Mouse (Mus musculus) stomach, embryonic 14.5 days (tissue): ENCODE results near the gene Rab13. TPM values are rescaled to one million over a fixed set of nuclear protein-coding genes. Genes with fewer than 3 reads are reported as not detected.
A peak's percentile ranks its signal among the peaks of the same experiment; 100 is the strongest.

Experiments
- ATAC-seq: fragments of 200-750 bp; cut with Nextera tagmentation; 2 replicates; pipeline ENCODE4 v1.8.0; 2017; ENCODE audit warnings: low read depth, moderate TSS enrichment; ENCODE audit not compliant: insufficient number of reproducible peaks, insufficient read depth, low FRiP score
- H3K27ac ChIP-seq: fragments of 300-500 bp; sonication (generic); 2 replicates; pipeline ENCODE4 v1.5.1; 2014; ENCODE audit warnings: mild to moderate bottlenecking, low read length, moderate library complexity, mixed read lengths
- H3K27me3 ChIP-seq: fragments of 300-500 bp; sonication (generic); 2 replicates; pipeline ENCODE4 v1.6.1; 2014; ENCODE audit warnings: low read length, control low read depth, mixed read lengths; ENCODE audit not compliant: control insufficient read depth, insufficient read depth
- H3K36me3 ChIP-seq: fragments of 300-500 bp; sonication (generic); 2 replicates; pipeline ENCODE4 v1.6.1; 2014; ENCODE audit warnings: mild to moderate bottlenecking, control low read depth, low read length, moderate library complexity, mixed read lengths; ENCODE audit not compliant: control insufficient read depth, insufficient read depth
- H3K4me1 ChIP-seq: fragments of 300-500 bp; sonication (generic); 2 replicates; pipeline ENCODE4 v1.6.1; 2014; ENCODE audit warnings: low read length, control low read depth, mixed read lengths; ENCODE audit not compliant: control insufficient read depth, insufficient read depth
- H3K4me2 ChIP-seq: fragments of 300-500 bp; sonication (generic); replicated peaks from 2 replicates; pipeline ENCODE4 v1.6.1; 2014; ENCODE audit warnings: low read depth, low read length, control low read depth
- H3K4me3 ChIP-seq: fragments of 300-500 bp; sonication (generic); 2 replicates; pipeline ENCODE4 v1.5.1; 2014; ENCODE audit warnings: low read depth, low read length, control low read depth
- H3K9ac ChIP-seq: fragments of 300-500 bp; sonication (generic); replicated peaks from 2 replicates; pipeline ENCODE4 v1.6.1; 2014; ENCODE audit warnings: low read depth, mild to moderate bottlenecking, control low read depth, low read length, moderate library complexity, mixed read lengths
- H3K9me3 ChIP-seq: fragments of 300-500 bp; sonication (generic); 2 replicates; pipeline ENCODE4 v1.6.1; 2016; ENCODE audit warnings: low read depth, low read length, control low read depth; ENCODE audit not compliant: control insufficient read depth
- WGBS: fragments of 180-500 bp; shearing (Covaris S2); extraction: QIAGEN DNeasy Blood & Tissue Kit; methylation state at CpG from one replicate; pipeline ENCODE4 v1.1.7; 2014; 5-methylcytosine and 5-hydroxymethylcytosine counted together
- polyA plus RNA-seq: library from polyadenylated mRNA; unstranded; fragments of >200 nt; fragmentation: Nextera tagmentation; extraction: Ambion mirVana; gene quantifications from 2 replicates; pipeline ENCODE4 v1.2.1, GENCODE M21; 2014

The Rab13 gene
- polyA plus RNA-seq, 1 experiment from 2014 or later = 17.7 TPM

DNA sequence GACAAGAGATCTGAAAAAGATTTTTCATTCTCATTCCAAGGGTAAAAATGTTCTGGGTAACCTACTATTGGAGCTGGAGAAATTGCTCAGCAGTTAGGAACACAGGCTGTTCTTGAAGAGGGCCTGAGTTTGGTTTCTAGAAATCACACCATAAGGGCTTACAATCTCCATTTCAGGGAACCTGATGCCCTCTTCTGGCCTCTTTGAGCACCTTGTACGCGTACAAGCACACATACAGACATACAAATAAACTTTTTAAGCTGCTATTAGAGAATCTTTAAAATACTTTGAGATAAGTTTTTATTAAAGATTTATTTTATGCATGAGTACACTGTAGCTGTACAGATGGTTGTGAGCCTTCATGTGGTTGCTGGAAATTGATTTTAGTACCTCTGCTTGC is 8.9 kb upstream of the Rab13 start:
- no peak overlapping the region for H3K27ac ChIP-seq
- WGBS = 92% methylated on average over 2 of the region's 2 CpGs
- no peak overlapping the region for H3K4me2 ChIP-seq
- H3K27me3 ChIP-seq = no peaks in the 10 kb centered on the region
- H3K36me3 ChIP-seq = peaks cover 14% of the 10 kb centered on the region
- no peaks in the 10 kb centered on the region for H3K4me1 ChIP-seq
- ATAC-seq = no peak
- no peak overlapping the region for H3K4me3 ChIP-seq
- no peak overlapping the region for H3K9ac ChIP-seq
- H3K9me3 ChIP-seq = no peaks in the 10 kb centered on the region

DNA sequence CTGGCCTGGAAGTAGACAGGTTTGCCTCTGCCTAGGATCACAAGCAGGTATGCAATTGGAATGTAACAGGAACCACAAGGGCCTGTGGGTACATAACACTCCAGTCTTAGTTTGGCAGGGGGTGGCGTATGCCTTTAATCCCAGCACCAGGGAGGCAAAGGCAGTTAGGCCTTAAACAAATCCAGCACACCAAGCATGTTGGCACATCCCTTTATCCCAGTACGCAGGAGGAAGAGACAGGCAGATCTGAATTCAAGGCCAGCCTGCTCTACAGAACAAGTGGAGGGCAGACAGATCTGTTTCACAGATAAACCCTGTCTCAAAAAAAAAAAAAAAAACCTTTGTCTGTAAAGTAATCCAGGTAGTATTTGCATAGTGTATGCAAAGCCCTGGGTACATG is 4.8 kb upstream of the Rab13 start:
- no peak overlapping the region for H3K9ac ChIP-seq
- no peak for ATAC-seq
- 89% methylated on average over 2 of the region's 2 CpGs for WGBS
- H3K9me3 ChIP-seq = no peaks in the 10 kb centered on the region
- H3K4me2 ChIP-seq = no peak overlapping the region
- H3K4me3 ChIP-seq = no peak overlapping the region
- H3K27ac ChIP-seq = no peak overlapping the region
- H3K27me3 ChIP-seq = no peaks in the 10 kb centered on the region
- H3K36me3 ChIP-seq = peaks cover 43% of the 10 kb centered on the region
- peaks cover 11% of the 10 kb centered on the region; the same call in 1 of the 2 replicates for H3K4me1 ChIP-seq

DNA sequence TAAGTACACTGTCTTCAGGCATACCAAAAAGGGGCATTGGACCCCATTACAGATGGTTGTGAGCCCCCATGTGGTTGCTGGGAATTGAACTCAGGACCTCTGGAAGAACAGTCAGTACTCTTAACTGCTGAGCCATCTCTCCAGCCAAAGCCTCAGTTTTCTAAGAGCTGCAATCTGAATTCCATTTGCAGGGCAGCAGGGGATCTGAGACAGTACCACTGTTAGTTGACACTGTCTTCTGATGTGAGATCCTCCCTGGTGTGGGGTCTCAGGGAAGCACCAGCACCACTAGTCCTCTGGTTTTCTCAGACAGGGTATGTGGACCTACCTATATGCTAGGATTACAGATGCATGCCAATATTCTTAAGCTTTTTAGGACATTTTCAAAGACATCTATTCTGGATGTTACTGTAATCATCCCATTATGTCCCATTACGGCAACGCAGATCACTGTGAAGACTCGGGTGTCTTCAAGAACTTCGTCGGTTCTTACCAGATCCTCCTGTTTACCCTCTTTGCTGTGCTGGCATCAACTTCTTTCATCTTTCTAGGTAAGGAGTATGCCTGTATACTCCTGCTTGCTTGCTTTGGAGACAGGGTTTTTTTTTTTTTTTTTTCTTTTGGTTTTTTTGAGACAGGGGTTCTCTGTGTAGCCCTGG is 3.5 kb upstream of the Rab13 start:
- H3K36me3 ChIP-seq = peaks cover 43% of the 10 kb centered on the region
- no peak overlapping the region for H3K9ac ChIP-seq
- H3K4me1 ChIP-seq = peaks cover 11% of the 10 kb centered on the region; the same call in 1 of the 2 replicates
- no peaks in the 10 kb centered on the region for H3K9me3 ChIP-seq
- no peaks in the 10 kb centered on the region for H3K27me3 ChIP-seq
- no peak overlapping the region for H3K4me3 ChIP-seq
- no peak overlapping the region for H3K4me2 ChIP-seq
- ATAC-seq = no peak
- no peak overlapping the region for H3K27ac ChIP-seq
- WGBS = 89% methylated on average over 5 of the region's 5 CpGs

GRCm38 (mm10) chr3:90211475-90212398 is 1.8 kb upstream of the Rab13 start:
- no peak overlapping the region for H3K27ac ChIP-seq
- no peaks in the 10 kb centered on the region for H3K27me3 ChIP-seq
- H3K9ac ChIP-seq = no peak overlapping the region
- H3K36me3 ChIP-seq = peaks cover 43% of the 10 kb centered on the region
- H3K4me3 ChIP-seq = peak overlapping the region; percentile 55
- ATAC-seq = no peak
- no peaks in the 10 kb centered on the region for H3K9me3 ChIP-seq
- H3K4me1 ChIP-seq = peaks cover 11% of the 10 kb centered on the region; the same call in 1 of the 2 replicates
- WGBS = 76% methylated on average over 13 of the region's 13 CpGs
- peak overlapping the region; percentile 94 for H3K4me2 ChIP-seq

DNA sequence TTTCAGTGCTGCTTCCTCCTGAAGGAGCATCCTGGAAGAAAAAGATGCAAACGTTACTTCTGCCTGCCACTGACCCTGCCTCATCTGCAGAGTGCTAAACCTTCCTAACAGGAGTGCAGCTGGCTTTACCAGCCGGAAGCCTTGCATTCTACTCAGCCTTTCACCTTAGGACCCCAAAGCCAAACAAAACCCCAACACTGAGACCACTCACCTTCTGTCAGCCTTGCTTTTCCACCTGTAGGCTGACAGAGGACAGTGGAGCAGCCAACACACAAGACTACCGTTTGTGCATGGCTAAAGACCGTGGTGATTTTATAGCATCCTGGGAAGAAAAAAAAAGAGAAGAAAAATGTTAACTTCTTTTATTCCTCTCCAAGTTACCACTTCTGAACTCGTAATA is 772 bp upstream of the Rab13 start:
- ATAC-seq = no peak
- Histone ChIP-seq H3K9ac (peak overlapping the region; percentile 72), H3K4me1 (peaks cover 11% of the 10 kb centered on the region; the same call in 1 of the 2 replicates), H3K9me3 (no peaks in the 10 kb centered on the region), H3K4me3 (peak overlapping the region; percentile 55), H3K27ac (no peak overlapping the region; the same call in 1 of the 2 replicates), H3K4me2 (peak overlapping the region; percentile 94), H3K36me3 (peaks cover 43% of the 10 kb centered on the region), H3K27me3 (no peaks in the 10 kb centered on the region)
- WGBS = 8% methylated on average over 5 of the region's 5 CpGs

GRCm38 (mm10) chr3:90213956-90214684 is 625 bp downstream of the Rab13 start:
- H3K4me2 ChIP-seq = peak overlapping the region; percentile 65
- no peak overlapping the region for H3K27ac ChIP-seq
- H3K36me3 ChIP-seq = peaks cover 30% of the 10 kb centered on the region
- H3K4me1 ChIP-seq = peaks cover 11% of the 10 kb centered on the region; the same call in 1 of the 2 replicates
- H3K9me3 ChIP-seq = no peaks in the 10 kb centered on the region
- 15% methylated on average over 12 of the region's 12 CpGs for WGBS
- H3K4me3 ChIP-seq = peak overlapping the region; percentile 55
- no peak for ATAC-seq
- peak overlapping the region; percentile 4; the same call in 1 of the 2 replicates for H3K9ac ChIP-seq
- no peaks in the 10 kb centered on the region for H3K27me3 ChIP-seq

- Histone ChIP-seq H3K36me3 (peaks cover 19% of the 10 kb centered on the region), H3K27ac (no peak overlapping the region), H3K9me3 (no peaks in the 10 kb centered on the region), H3K9ac (no peak overlapping the region), H3K4me1 (peaks cover 14% of the 10 kb centered on the region; the same call in 1 of the 2 replicates), H3K4me3 (no peak overlapping the region), H3K4me2 (no peak overlapping the region), H3K27me3 (no peaks in the 10 kb centered on the region)
- WGBS = 30% methylated on average over 1 of the region's 1 CpGs
- ATAC-seq = no peak
Measured at GRCm38 (mm10) chr3:90215825-90216380, 2.4 kb downstream of the Rab13 start.

GRCm38 (mm10) chr3:90220088-90220487 is 6.6 kb downstream of the Rab13 start:
- ATAC-seq = peak; percentile 35; the same call in 1 of the 2 replicates
- 8% methylated on average over 6 of the region's 6 CpGs for WGBS
- H3K9me3 ChIP-seq = no peaks in the 10 kb centered on the region
- H3K4me1 ChIP-seq = peaks cover 13% of the 10 kb centered on the region; the same call in 1 of the 2 replicates
- H3K27me3 ChIP-seq = no peaks in the 10 kb centered on the region
- H3K4me2 ChIP-seq = peak overlapping the region; percentile 51
- H3K4me3 ChIP-seq = peak overlapping the region; percentile 44
- peak overlapping the region; percentile 77 for H3K27ac ChIP-seq
- H3K9ac ChIP-seq = no peak overlapping the region
- peaks cover 6% of the 10 kb centered on the region; the same call in 1 of the 2 replicates for H3K36me3 ChIP-seq
